Comparison of ENCODE assay signal across 10 mouse cellular contexts in genomic region chr15:83756742-83757141, GRCm38 (mm10). TPM values are rescaled to one million over a fixed set of nuclear protein-coding genes. Genes with fewer than 3 reads are reported as not detected.
DNase-seq lines count a peak whose midpoint lies in the region; ATAC-seq and TF ChIP-seq lines count a peak whose summit lies in the region.
"Had no signal": no experiment of that assay in that cellular context is flagged by ENCODE, and none has a peak within 500 bp of the region (broad histone marks: within the 10 kb centered on the region; RNA-seq: fewer than 3 reads in every experiment).

No protein-coding gene starts in this region.

- no peak overlapping the region for H3K9ac ChIP-seq in hindbrain, embryonic 11.5 days (ENCODE audit: low read depth, low read length)
- no peak overlapping the region for H3K9ac ChIP-seq in hindbrain, embryonic 13.5 days

- H3K4me2 ChIP-seq in hindbrain, embryonic 11.5 days (replicated peaks; ENCODE audit: low read depth, low read length) = no peak overlapping the region
- H3K4me2 ChIP-seq in hindbrain, embryonic 13.5 days = no peak overlapping the region

- TF ChIP-seq POLR2A in small intestine, adult 2 months (IDR thresholded peaks at IDR 0.05; ENCODE audit: low read depth, low read length) = no peak

- no peak overlapping the region for H3K27ac ChIP-seq in hindbrain, embryonic 11.5 days (ENCODE audit: low read depth, low read length)
- no peak overlapping the region for H3K27ac ChIP-seq in hindbrain, embryonic 13.5 days
- no peak overlapping the region for H3K27ac ChIP-seq in small intestine, adult 2 months (ENCODE audit: insufficient read depth, low read depth, low read length)

- H3K9me3 ChIP-seq in hindbrain, embryonic 11.5 days (ENCODE audit: control insufficient read depth, low read length) = no peaks in the 10 kb centered on the region
- H3K9me3 ChIP-seq in hindbrain, embryonic 13.5 days = no peaks in the 10 kb centered on the region

- no peak for ATAC-seq in hindbrain, embryonic 11.5 days (ENCODE audit: low FRiP score)
- ATAC-seq in hindbrain, embryonic 13.5 days (ENCODE audit: low FRiP score) = no peak

- WGBS in hindbrain, embryonic 11.5 days = 25% methylated on average over 9 of the region's 9 CpGs
- 30% methylated on average over 9 of the region's 9 CpGs for WGBS in hindbrain, embryonic 13.5 days
- 22% methylated on average over 9 of the region's 9 CpGs for WGBS in small intestine, adult 2 months

- peak; percentile 77 for DNase-seq in hindbrain, embryonic 11.5 days (ENCODE audit: low spot score)
- DNase-seq in urinary bladder, postnatal 14 days (ENCODE audit: low spot score) = peak; percentile 20
- DNase-seq in urinary bladder, postnatal 25 days (ENCODE audit: low spot score) = no peak
- peak; percentile 55 for DNase-seq in embryo, embryonic 9.5 days (ENCODE audit: extremely low spot score)
- DNase-seq in right cerebral cortex, adult 18-20 months = no peak
- DNase-seq in spleen, adult 12 weeks (ENCODE audit: low spot score) = no peak

- H3K36me3 ChIP-seq in hindbrain, embryonic 11.5 days (ENCODE audit: control insufficient read depth, insufficient read depth, low read length) = no peaks in the 10 kb centered on the region
- H3K36me3 ChIP-seq in hindbrain, embryonic 13.5 days = no peaks in the 10 kb centered on the region
- H3K36me3 ChIP-seq in small intestine, adult 2 months (ENCODE audit: control insufficient read depth, insufficient read depth, low read length) = no peaks in the 10 kb centered on the region

- peak; percentile 65; the same call in 1 of the 2 replicates for TF ChIP-seq CTCF in small intestine, adult 2 months (IDR thresholded peaks at IDR 0.05; ENCODE audit: extremely low read depth, insufficient read length, insufficient replicate concordance, low read depth, low read length)

- no peak overlapping the region for H3K4me3 ChIP-seq in hindbrain, embryonic 11.5 days (ENCODE audit: low read depth, low read length)
- H3K4me3 ChIP-seq in hindbrain, embryonic 13.5 days = no peak overlapping the region
- no peak overlapping the region for H3K4me3 ChIP-seq in small intestine, adult 2 months (ENCODE audit: low read depth, low read length)
- H3K4me3 ChIP-seq: erythroblast, embryonic 14.5 days had no signal

- H3K4me1 ChIP-seq in hindbrain, embryonic 11.5 days (replicated peaks; ENCODE audit: control insufficient read depth, insufficient read depth, low read length) = no peaks in the 10 kb centered on the region
- peaks cover 2% of the 10 kb centered on the region for H3K4me1 ChIP-seq in hindbrain, embryonic 13.5 days (replicated peaks)
- no peaks in the 10 kb centered on the region for H3K4me1 ChIP-seq in small intestine, adult 2 months (ENCODE audit: control insufficient read depth, insufficient read depth, insufficient read length, low read length)

- peaks cover 3% of the 10 kb centered on the region; the same call in 1 of the 2 replicates for H3K27me3 ChIP-seq in hindbrain, embryonic 11.5 days (ENCODE audit: control insufficient read depth, insufficient read depth, low read length)
- no peaks in the 10 kb centered on the region for H3K27me3 ChIP-seq in hindbrain, embryonic 13.5 days
- no peaks in the 10 kb centered on the region for H3K27me3 ChIP-seq in small intestine, adult 2 months (ENCODE audit: control insufficient read depth, insufficient read depth, low read length)

RNA-seq across cellular contexts. Expression of gene Mpped1, which starts 22.5 kb away (rescaled TPM):
- 4.2 and 4.8 TPM in 2 replicates for polyA plus RNA-seq in hindbrain, embryonic 11.5 days (2014; fragmentation: Nextera tagmentation; extraction: Ambion mirVana)
- 11.3 and 11.7 TPM in 2 replicates for polyA plus RNA-seq in hindbrain, embryonic 13.5 days (2015; fragmentation: Nextera tagmentation; extraction: Ambion mirVana)
- not detected in 2 replicates for polyA plus RNA-seq in small intestine, adult 2 months (2012; rRNA removed)
- polyA plus RNA-seq: erythroblast, embryonic 14.5 days; liver, embryonic 16.5 days had no signal

RNA-seq across cellular contexts. Expression of gene Scube1, which starts 31.9 kb away (rescaled TPM):
- polyA plus RNA-seq in hindbrain, embryonic 11.5 days (2014; fragmentation: Nextera tagmentation; extraction: Ambion mirVana) = 30.7 and 32.8 TPM in 2 replicates
- polyA plus RNA-seq in hindbrain, embryonic 13.5 days (2015; fragmentation: Nextera tagmentation; extraction: Ambion mirVana) = 13.5 and 16.5 TPM in 2 replicates
- 10.5 and 19.3 TPM in 2 replicates for polyA plus RNA-seq in small intestine, adult 2 months (2012; rRNA removed)
- polyA plus RNA-seq: erythroblast, embryonic 14.5 days had no signal

Comparison
In these comparisons a context has a peak if more than half of its experiments do, and no peak if none do; other contexts are left out.
1. DNase-seq: peak in hindbrain, embryonic 11.5 days (single experiment), urinary bladder, postnatal 14 days (single experiment) and embryo, embryonic 9.5 days (single experiment); none in urinary bladder, postnatal 25 days (single experiment), right cerebral cortex, adult 18-20 months (single experiment) and spleen, adult 12 weeks (single experiment).